Mouse (Mus musculus) limb, embryonic 12.5 days (tissue): ENCODE data around the gene 1700029H14Rik. TPM values are rescaled to one million over a fixed set of nuclear protein-coding genes. Genes with fewer than 3 reads are reported as not detected.

Source experiments
- ATAC-seq: fragments of 200-750 bp; cut with Nextera tagmentation; 2 replicates; pipeline ENCODE4 v1.8.0; 2017; ENCODE audit warnings: low read depth, moderate TSS enrichment; ENCODE audit not compliant: insufficient number of reproducible peaks, insufficient read depth, low FRiP score, low TSS enrichment
- H3K27ac ChIP-seq: fragments of 300-500 bp; sonication (generic); 2 replicates; pipeline ENCODE4 v1.5.1; 2016; ENCODE audit warnings: mild to moderate bottlenecking, moderate library complexity
- H3K27me3 ChIP-seq: fragments of 300-500 bp; sonication (generic); 2 replicates; pipeline ENCODE4 v1.6.1; 2016; ENCODE audit warnings: mild to moderate bottlenecking, moderate library complexity
- H3K36me3 ChIP-seq: fragments of 300-500 bp; sonication (generic); 2 replicates; pipeline ENCODE4 v1.6.1; 2016; ENCODE audit warnings: mild to moderate bottlenecking, moderate library complexity
- H3K4me1 ChIP-seq: fragments of 300-500 bp; sonication (generic); replicated peaks from 2 replicates; pipeline ENCODE4 v1.6.1; 2016
- H3K4me2 ChIP-seq: fragments of 300-500 bp; sonication (generic); 2 replicates; pipeline ENCODE4 v1.6.1; 2016; ENCODE audit warnings: mild to moderate bottlenecking, moderate library complexity
- H3K4me3 ChIP-seq: fragments of 300-500 bp; sonication (generic); replicated peaks from 2 replicates; pipeline ENCODE4 v1.5.1; 2016; ENCODE audit warnings: mild to moderate bottlenecking
- H3K9ac ChIP-seq: fragments of 300-500 bp; sonication (generic); replicated peaks from 2 replicates; pipeline ENCODE4 v1.6.1; 2016; ENCODE audit warnings: mild to moderate bottlenecking, moderate library complexity
- H3K9me3 ChIP-seq: fragments of 300-500 bp; sonication (generic); 2 replicates; pipeline ENCODE4 v1.6.1; 2016; ENCODE audit warnings: mild to moderate bottlenecking, moderate library complexity
- WGBS: fragments of 180-500 bp; shearing (Covaris S2); methylation state at CpG from one replicate; pipeline ENCODE4 v1.1.7; 2016; 5-methylcytosine and 5-hydroxymethylcytosine counted together
- polyA plus RNA-seq: library from polyadenylated mRNA; unstranded; fragments of >200 nt; fragmentation: Nextera tagmentation; extraction: Ambion mirVana; gene quantifications from 2 replicates; pipeline ENCODE4 v1.2.1, GENCODE M21; 2016

Gene 1700029H14Rik
- polyA plus RNA-seq, 1 experiment from 2014 or later, result not detected

GRCm38 (mm10) chr8:13504894-13505674 is 57.2 kb downstream of the 1700029H14Rik start:
- Histone ChIP-seq H3K4me1 (no peaks in the 10 kb centered on the region), H3K9me3 (no peaks in the 10 kb centered on the region), H3K4me2 (no peak overlapping the region), H3K9ac (no peak overlapping the region), H3K36me3 (no peaks in the 10 kb centered on the region), H3K4me3 (no peak overlapping the region), H3K27me3 (peaks cover 12% of the 10 kb centered on the region; the same call in 1 of the 2 replicates), H3K27ac (no peak overlapping the region)
- no peak for ATAC-seq

GRCm38 (mm10) chr8:13503936-13504606 is 58.2 kb downstream of the 1700029H14Rik start:
- H3K4me1 ChIP-seq, result no peaks in the 10 kb centered on the region
- H3K4me3 ChIP-seq, result no peak overlapping the region
- peaks cover 12% of the 10 kb centered on the region; the same call in 1 of the 2 replicates for H3K27me3 ChIP-seq
- no peaks in the 10 kb centered on the region for H3K9me3 ChIP-seq
- H3K36me3 ChIP-seq, result no peaks in the 10 kb centered on the region
- no peak for ATAC-seq
- H3K4me2 ChIP-seq, result no peak overlapping the region
- no peak overlapping the region for H3K27ac ChIP-seq
- WGBS, result 90% methylated on average over 8 of the region's 8 CpGs
- H3K9ac ChIP-seq, result no peak overlapping the region

- Histone ChIP-seq H3K27ac (no peak overlapping the region), H3K36me3 (no peaks in the 10 kb centered on the region), H3K4me3 (no peak overlapping the region), H3K4me1 (no peaks in the 10 kb centered on the region), H3K9ac (no peak overlapping the region), H3K9me3 (no peaks in the 10 kb centered on the region), H3K27me3 (peaks cover 4% of the 10 kb centered on the region; the same call in 1 of the 2 replicates), H3K4me2 (no peak overlapping the region)
- whole genome bisulfite sequencing, result 82% methylated on average over 3 of the region's 3 CpGs
- ATAC-seq, result no peak
Measured at GRCm38 (mm10) chr8:13501221-13501620, 61.0 kb downstream of the 1700029H14Rik start.

Other genes with a start within 250 kb of the 1700029H14Rik start
- gene Tfdp1, start 223.7 kb downstream of the 1700029H14Rik start, polyA plus RNA-seq, result 187 and 188 TPM in 2 replicates
- gene Atp4b, start 165.6 kb downstream of the 1700029H14Rik start, polyA plus RNA-seq, result not detected in 2 replicates
- 0.04 TPM in 2 replicates for gene Grk1, start 157.4 kb downstream of the 1700029H14Rik start, polyA plus RNA-seq
- gene Tmem255b, start 127.3 kb downstream of the 1700029H14Rik start, polyA plus RNA-seq, result 0.18 and 0.24 TPM in 2 replicates
- 7.9 and 10.3 TPM in 2 replicates for gene Gas6, start 68.0 kb downstream of the 1700029H14Rik start, polyA plus RNA-seq
- gene Rasa3, start 115.1 kb upstream of the 1700029H14Rik start, polyA plus RNA-seq, result 20.2 and 24.9 TPM in 2 replicates
- 0.06 and 0.14 TPM in 2 replicates for gene Cfap97d2, start 143.4 kb upstream of the 1700029H14Rik start, polyA plus RNA-seq
- gene Cdc16, start 195.2 kb upstream of the 1700029H14Rik start, polyA plus RNA-seq, result 238 and 243 TPM in 2 replicates
- gene Upf3a, start 223.2 kb upstream of the 1700029H14Rik start, polyA plus RNA-seq, result 41.9 and 45.2 TPM in 2 replicates